Mouse (Mus musculus) neural tube, embryonic 12.5 days (tissue): Measurements from ENCODE around the gene Naa40. TPM values are rescaled to one million over a fixed set of nuclear protein-coding genes. Genes with fewer than 3 reads are reported as not detected.

Source experiments
- ATAC-seq: fragments of 200-750 bp; cut with Nextera tagmentation; 2 replicates; pipeline ENCODE4 v1.8.0; 2017; ENCODE audit warnings: low read depth, mild to moderate bottlenecking, moderate TSS enrichment, moderate library complexity; ENCODE audit not compliant: low FRiP score
- H3K27ac ChIP-seq: fragments of 300-500 bp; sonication (generic); 2 replicates; pipeline ENCODE4 v1.5.1; 2016
- H3K27me3 ChIP-seq: fragments of 300-500 bp; sonication (generic); replicated peaks from 2 replicates; pipeline ENCODE4 v1.6.1; 2016; ENCODE audit warnings: mild to moderate bottlenecking
- H3K36me3 ChIP-seq: fragments of 300-500 bp; sonication (generic); 2 replicates; pipeline ENCODE4 v1.6.1; 2016; ENCODE audit warnings: mild to moderate bottlenecking
- H3K4me1 ChIP-seq: fragments of 300-500 bp; sonication (generic); 2 replicates; pipeline ENCODE4 v1.6.1; 2016
- H3K4me2 ChIP-seq: fragments of 300-500 bp; sonication (generic); replicated peaks from 2 replicates; pipeline ENCODE4 v1.6.1; 2016; ENCODE audit warnings: mild to moderate bottlenecking
- H3K4me3 ChIP-seq: fragments of 300-500 bp; sonication (generic); 2 replicates; pipeline ENCODE4 v1.5.1; 2016
- H3K9ac ChIP-seq: fragments of 300-500 bp; sonication (generic); 2 replicates; pipeline ENCODE4 v1.6.1; 2016; ENCODE audit warnings: mild to moderate bottlenecking
- H3K9me3 ChIP-seq: fragments of 300-500 bp; sonication (generic); 2 replicates; pipeline ENCODE4 v1.6.1; 2016; ENCODE audit warnings: mild to moderate bottlenecking
- WGBS: fragments of 180-500 bp; shearing (Covaris S2); methylation state at CpG from one replicate; pipeline ENCODE4 v1.1.7; 2016; 5-methylcytosine and 5-hydroxymethylcytosine counted together
- polyA plus RNA-seq: library from polyadenylated mRNA; unstranded; fragments of >200 nt; fragmentation: Nextera tagmentation; extraction: Ambion mirVana; gene quantifications from 2 replicates; pipeline ENCODE4 v1.2.1, GENCODE M21; 2016

Naa40 gene
- polyA plus RNA-seq, 1 experiment from 2014 or later = 76.0 TPM

- WGBS = 83% methylated on average over 12 of the region's 13 CpGs
- Histone ChIP-seq H3K4me2 (peak overlapping the region; percentile 22), H3K36me3 (peaks cover 85% of the 10 kb centered on the region), H3K9me3 (no peaks in the 10 kb centered on the region), H3K4me1 (peaks cover 74% of the 10 kb centered on the region), H3K27ac (0 out of 2 replicates have a peak overlapping the region, but pooled peaks have one; percentile 37), H3K9ac (0 out of 2 replicates have a peak overlapping the region, but pooled peaks have one; percentile 44), H3K27me3 (no peaks in the 10 kb centered on the region), H3K4me3 (0 out of 2 replicates have a peak overlapping the region, but pooled peaks have one; percentile 3)
- ATAC-seq = no peak
Measured at GRCm38 (mm10) chr19:7274326-7274990, 33.5 kb upstream of the Naa40 start.

GRCm38 (mm10) chr19:7273486-7273885 is 32.5 kb upstream of the Naa40 start:
- no peak overlapping the region for H3K4me3 ChIP-seq
- no peak overlapping the region for H3K9ac ChIP-seq
- peaks cover 78% of the 10 kb centered on the region for H3K36me3 ChIP-seq
- WGBS = 90% methylated on average over 4 of the region's 4 CpGs
- no peak overlapping the region for H3K4me2 ChIP-seq
- H3K27ac ChIP-seq = no peak overlapping the region
- ATAC-seq = no peak
- H3K4me1 ChIP-seq = peaks cover 67% of the 10 kb centered on the region
- no peaks in the 10 kb centered on the region for H3K27me3 ChIP-seq
- no peaks in the 10 kb centered on the region for H3K9me3 ChIP-seq

GRCm38 (mm10) chr19:7269290-7270044 is 28.5 kb upstream of the Naa40 start:
- no peak for ATAC-seq
- Histone ChIP-seq H3K9me3 (no peaks in the 10 kb centered on the region), H3K36me3 (peaks cover 45% of the 10 kb centered on the region), H3K4me2 (peak overlapping the region; percentile 92), H3K9ac (peak overlapping the region; percentile 99), H3K27me3 (no peaks in the 10 kb centered on the region), H3K27ac (peak overlapping the region; percentile 32; the same call in 1 of the 2 replicates), H3K4me1 (peaks cover 69% of the 10 kb centered on the region), H3K4me3 (peak overlapping the region; percentile 97)
- 11% methylated on average over 11 of the region's 11 CpGs for WGBS

- H3K4me1 ChIP-seq = peaks cover 69% of the 10 kb centered on the region
- no peaks in the 10 kb centered on the region for H3K9me3 ChIP-seq
- no peaks in the 10 kb centered on the region for H3K27me3 ChIP-seq
- peak overlapping the region; percentile 99 for H3K27ac ChIP-seq
- WGBS = under 1% methylated on average over 30 of the region's 30 CpGs
- peak overlapping the region; percentile 92 for H3K4me2 ChIP-seq
- H3K9ac ChIP-seq = peak overlapping the region; percentile 99
- peaks cover 38% of the 10 kb centered on the region for H3K36me3 ChIP-seq
- peak overlapping the region; percentile 97 for H3K4me3 ChIP-seq
- peak; percentile 17 for ATAC-seq
Measured at GRCm38 (mm10) chr19:7268722-7269090, 27.7 kb upstream of the Naa40 start.

- no peaks in the 10 kb centered on the region for H3K9me3 ChIP-seq
- H3K9ac ChIP-seq = peak overlapping the region; percentile 99
- peak; percentile 48 for ATAC-seq
- H3K4me3 ChIP-seq = peak overlapping the region; percentile 97
- H3K27me3 ChIP-seq = no peaks in the 10 kb centered on the region
- peak overlapping the region; percentile 99 for H3K27ac ChIP-seq
- peak overlapping the region; percentile 92 for H3K4me2 ChIP-seq
- peaks cover 31% of the 10 kb centered on the region for H3K36me3 ChIP-seq
- H3K4me1 ChIP-seq = peaks cover 69% of the 10 kb centered on the region
- under 1% methylated on average over 95 of the region's 97 CpGs for WGBS
Measured at GRCm38 (mm10) chr19:7267781-7268721, 27.1 kb upstream of the Naa40 start.

- Histone ChIP-seq H3K4me3 (peak within 1 kb of the TSS; percentile 97), H3K9ac (peak within 1 kb of the TSS; percentile 99), H3K36me3 (peaks cover 23% of the 10 kb centered on the region), H3K27ac (peak within 1 kb of the TSS; percentile 99), H3K4me1 (peaks cover 68% of the 10 kb centered on the region), H3K4me2 (peak within 1 kb of the TSS; percentile 92), H3K9me3 (0 out of 2 replicates have a peak, but pooled peaks cover 4% of the 10 kb centered on the region), H3K27me3 (no peaks in the 10 kb centered on the region)
- WGBS = under 1% methylated on average over 28 of the region's 28 CpGs
- ATAC-seq = peak; percentile 71
Measured at GRCm38 (mm10) chr19:7267091-7267741, 26.2 kb upstream of the Naa40 start, which contains the start of gene Rcor2. Gene Rcor2, plus strand, starts transcription at chr19:7267325.

GRCm38 (mm10) chr19:7266421-7266831 is 25.4 kb upstream of the Naa40 start:
- Histone ChIP-seq H3K4me3 (no peak overlapping the region), H3K4me1 (peaks cover 60% of the 10 kb centered on the region), H3K9ac (peak overlapping the region; percentile 99; the same call in 1 of the 2 replicates)

GRCm38 (mm10) chr19:7265478-7266191 is 24.7 kb upstream of the Naa40 start:
- H3K4me2 ChIP-seq = peak overlapping the region; percentile 92
- no peak overlapping the region for H3K4me3 ChIP-seq

More at GRCm38 (mm10) chr19:7266421-7266831, 25.4 kb upstream of the Naa40 start:
- Histone ChIP-seq H3K27me3 (no peaks in the 10 kb centered on the region), H3K4me2 (peak overlapping the region; percentile 92), H3K27ac (peak overlapping the region; percentile 99), H3K36me3 (peaks cover 15% of the 10 kb centered on the region), H3K9me3 (0 out of 2 replicates have a peak, but pooled peaks cover 4% of the 10 kb centered on the region)
- ATAC-seq = no peak
- 23% methylated on average over 4 of the region's 4 CpGs for WGBS

GRCm38 (mm10) chr19:7264766-7265331 is 23.9 kb upstream of the Naa40 start:
- 6% methylated on average over 6 of the region's 6 CpGs for WGBS
- Histone ChIP-seq H3K27ac (peak overlapping the region; percentile 99; the same call in 1 of the 2 replicates), H3K9me3 (0 out of 2 replicates have a peak, but pooled peaks cover 4% of the 10 kb centered on the region), H3K9ac (peak overlapping the region; percentile 42; the same call in 1 of the 2 replicates), H3K4me1 (peaks cover 44% of the 10 kb centered on the region), H3K4me3 (no peak overlapping the region), H3K27me3 (no peaks in the 10 kb centered on the region), H3K4me2 (peak overlapping the region; percentile 92), H3K36me3 (peaks cover under 1% of the 10 kb centered on the region; the same call in 1 of the 2 replicates)
- no peak for ATAC-seq

More at GRCm38 (mm10) chr19:7265478-7266191, 24.7 kb upstream of the Naa40 start:
- ATAC-seq = peak; percentile 41
- Histone ChIP-seq H3K9me3 (0 out of 2 replicates have a peak, but pooled peaks cover 4% of the 10 kb centered on the region), H3K27ac (peak overlapping the region; percentile 99), H3K4me1 (peaks cover 52% of the 10 kb centered on the region), H3K9ac (peak overlapping the region; percentile 5; the same call in 1 of the 2 replicates), H3K36me3 (peaks cover 7% of the 10 kb centered on the region), H3K27me3 (no peaks in the 10 kb centered on the region)
- 4% methylated on average over 14 of the region's 14 CpGs for whole genome bisulfite sequencing

- Histone ChIP-seq H3K4me2 (peak overlapping the region; percentile 92; the same call in 1 of the 2 replicates), H3K9me3 (0 out of 2 replicates have a peak, but pooled peaks cover 4% of the 10 kb centered on the region), H3K4me1 (peaks cover 40% of the 10 kb centered on the region), H3K27me3 (no peaks in the 10 kb centered on the region), H3K36me3 (no peaks in the 10 kb centered on the region), H3K4me3 (no peak overlapping the region), H3K9ac (no peak overlapping the region; the same call in 1 of the 2 replicates), H3K27ac (no peak overlapping the region)
- 18% methylated on average over 9 of the region's 9 CpGs for WGBS
- no peak for ATAC-seq
Measured at GRCm38 (mm10) chr19:7264088-7264765, 23.2 kb upstream of the Naa40 start.
